Mouse (Mus musculus): ENCODE results near the gene Adamts1.

Adamts1 gene

DNA sequence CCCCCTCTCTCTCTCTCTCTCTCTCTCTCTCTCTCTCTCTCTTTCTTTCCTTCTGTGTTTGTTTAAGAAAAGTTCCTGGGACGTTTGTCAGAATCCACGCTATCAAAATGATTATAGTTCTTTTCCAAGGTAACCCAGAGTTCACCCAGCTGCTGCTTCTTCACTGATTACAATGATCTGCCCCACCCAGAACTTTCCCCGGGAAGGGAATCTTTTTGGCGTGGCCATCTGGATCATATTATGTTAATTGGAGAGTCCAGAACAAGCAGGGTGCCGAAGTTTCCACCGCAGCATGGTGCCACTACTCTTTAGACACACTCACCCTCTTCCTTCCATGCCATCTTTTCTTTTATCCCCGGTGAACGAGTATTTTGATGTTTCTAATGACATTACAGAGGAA lies 37.2 kb downstream of the Adamts1 start:
- DNase-seq (ENCODE audit: low read depth in 2 of 2, low spot score in 2 of 2) = no peak

DNA sequence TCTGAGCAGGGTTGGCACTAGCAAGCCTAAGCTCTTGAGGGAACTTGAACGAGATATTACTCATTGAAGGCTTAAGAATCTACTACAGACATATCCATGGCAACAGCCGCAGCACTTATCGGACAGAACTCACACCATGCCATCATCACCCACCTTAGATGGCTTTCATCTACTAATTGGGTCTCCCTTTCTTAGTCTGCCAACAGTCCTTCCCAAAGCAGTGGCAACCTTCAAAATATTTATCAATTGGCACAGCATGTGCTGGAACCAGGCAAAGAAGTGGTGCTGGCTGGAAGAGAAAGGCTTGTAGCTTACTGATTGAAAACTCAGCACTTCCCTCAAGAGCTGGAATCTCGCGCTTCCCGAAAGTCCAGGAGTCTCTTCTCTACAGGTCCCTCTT lies 37.7 kb downstream of the Adamts1 start:
- DNase-seq (ENCODE audit: low read depth in 2 of 2, low spot score in 2 of 2) = no peak

DNA sequence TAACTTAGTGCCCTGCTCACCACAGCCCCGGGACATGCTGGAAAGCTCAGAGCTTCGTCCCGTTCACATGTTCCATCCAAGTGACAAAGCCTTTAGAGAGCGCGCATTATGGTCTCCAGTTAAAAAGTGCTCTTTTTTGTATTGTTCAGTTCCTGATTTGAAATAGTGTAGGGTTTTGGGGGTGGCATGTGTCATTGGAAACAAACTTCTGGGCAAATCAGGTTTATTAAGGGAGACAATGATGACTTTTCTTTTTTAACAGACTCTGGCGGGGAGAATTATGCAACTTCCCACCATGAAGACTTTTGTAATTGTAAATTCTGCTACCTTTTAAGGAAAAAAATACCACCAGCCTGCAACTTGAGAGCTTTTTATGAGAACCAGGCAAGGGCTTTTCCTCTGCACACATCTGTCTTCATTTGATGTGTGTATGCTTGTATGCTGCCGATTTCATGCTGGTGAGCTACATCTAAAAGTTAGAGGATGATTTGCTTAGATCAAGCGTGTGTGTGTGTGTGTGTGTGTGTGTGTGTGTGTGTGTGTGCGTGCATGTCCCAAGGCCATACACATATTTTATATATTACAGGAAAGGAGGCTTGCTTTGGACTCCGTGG lies 40.8 kb downstream of the Adamts1 start:
- no peak for DNase-seq (ENCODE audit: low read depth in 2 of 2, low spot score in 2 of 2)

DNA sequence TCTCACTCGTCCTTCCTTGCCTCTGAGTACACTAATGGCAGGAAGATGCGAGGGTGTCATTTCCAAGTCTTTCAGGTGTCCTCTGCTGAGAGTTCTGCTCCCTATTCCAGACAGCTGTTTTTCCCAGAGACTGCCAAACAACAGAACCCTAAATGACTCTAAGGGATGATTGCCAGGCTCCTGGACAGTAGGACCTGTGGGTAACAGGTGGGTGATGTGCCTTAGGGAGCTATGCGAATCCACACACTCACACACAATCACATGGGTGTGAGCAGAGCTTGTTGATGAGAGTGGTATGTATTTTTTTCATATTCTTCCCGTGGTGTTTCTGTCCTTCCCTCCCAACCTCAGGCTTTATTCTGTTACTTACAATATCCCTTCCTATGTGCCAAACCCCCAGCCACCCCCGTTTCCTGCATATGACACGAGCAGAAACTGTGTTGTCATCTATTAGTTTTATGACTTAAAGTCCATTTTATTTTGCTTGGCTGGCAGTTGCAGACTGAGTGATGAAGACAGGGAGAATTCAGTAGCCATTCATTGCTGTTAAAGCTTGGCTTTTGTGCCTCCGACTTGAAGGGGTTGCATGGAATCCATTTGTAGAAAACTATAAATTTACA lies 41.8 kb downstream of the Adamts1 start:
- no peak for DNase-seq (ENCODE audit: low read depth in 2 of 2, low spot score in 2 of 2)

DNA sequence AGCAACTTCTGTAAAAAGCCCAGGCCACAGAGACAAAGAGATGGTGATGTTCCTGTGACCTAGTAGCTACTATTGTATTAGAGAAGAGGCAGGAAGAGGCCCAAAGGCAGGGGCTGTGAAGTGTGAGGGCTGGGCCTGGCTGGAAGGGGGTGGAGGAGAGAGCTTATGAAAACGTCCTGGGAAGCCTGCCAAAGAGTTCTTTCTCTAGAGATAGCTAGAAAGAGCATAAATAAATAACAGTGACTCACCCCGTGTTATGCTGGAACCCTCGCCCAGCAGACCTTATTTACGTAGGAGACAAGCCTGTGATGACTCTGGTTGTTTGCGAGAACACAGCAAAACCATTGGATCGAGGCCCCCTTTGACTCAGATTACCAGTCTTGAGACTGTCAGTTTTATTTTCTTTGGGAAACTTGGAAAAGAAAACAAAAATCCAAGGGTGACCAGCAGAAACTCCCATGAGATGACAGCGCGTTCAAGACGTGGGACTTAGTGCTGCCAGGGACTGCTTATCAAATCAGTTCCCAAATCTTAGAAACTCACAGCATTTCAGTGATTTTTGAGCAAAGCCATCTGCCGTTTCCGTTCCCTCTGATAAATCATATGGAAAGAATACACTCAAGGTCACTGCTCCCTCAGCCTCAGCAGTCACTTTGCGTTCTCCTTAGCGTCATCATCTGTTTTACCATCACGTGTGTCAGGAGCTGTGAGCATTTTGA lies 46.7 kb downstream of the Adamts1 start:
- no peak for DNase-seq (ENCODE audit: low read depth in 2 of 2, low spot score in 2 of 2)

DNA sequence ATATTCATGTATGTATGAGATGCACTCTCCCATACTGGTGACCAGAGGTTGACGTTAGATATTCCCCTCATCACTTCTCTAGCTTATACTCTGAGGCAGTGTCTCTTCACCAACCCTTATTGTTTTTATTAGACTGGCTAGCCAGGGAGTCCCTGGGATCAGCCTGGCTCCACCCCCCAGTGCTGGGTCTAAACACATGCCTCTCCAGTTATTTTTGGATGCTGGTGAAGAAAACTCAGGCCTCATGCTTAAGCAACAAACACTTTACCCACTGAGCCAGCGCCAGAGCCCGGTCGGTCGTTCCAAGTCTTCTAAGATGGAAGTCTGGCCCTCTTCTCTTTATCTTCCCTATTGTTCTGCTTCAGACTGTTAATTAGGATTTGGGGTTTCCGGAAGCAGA lies 53.6 kb downstream of the Adamts1 start:
- no peak for DNase-seq (ENCODE audit: low read depth in 2 of 2, low spot score in 2 of 2)

DNA sequence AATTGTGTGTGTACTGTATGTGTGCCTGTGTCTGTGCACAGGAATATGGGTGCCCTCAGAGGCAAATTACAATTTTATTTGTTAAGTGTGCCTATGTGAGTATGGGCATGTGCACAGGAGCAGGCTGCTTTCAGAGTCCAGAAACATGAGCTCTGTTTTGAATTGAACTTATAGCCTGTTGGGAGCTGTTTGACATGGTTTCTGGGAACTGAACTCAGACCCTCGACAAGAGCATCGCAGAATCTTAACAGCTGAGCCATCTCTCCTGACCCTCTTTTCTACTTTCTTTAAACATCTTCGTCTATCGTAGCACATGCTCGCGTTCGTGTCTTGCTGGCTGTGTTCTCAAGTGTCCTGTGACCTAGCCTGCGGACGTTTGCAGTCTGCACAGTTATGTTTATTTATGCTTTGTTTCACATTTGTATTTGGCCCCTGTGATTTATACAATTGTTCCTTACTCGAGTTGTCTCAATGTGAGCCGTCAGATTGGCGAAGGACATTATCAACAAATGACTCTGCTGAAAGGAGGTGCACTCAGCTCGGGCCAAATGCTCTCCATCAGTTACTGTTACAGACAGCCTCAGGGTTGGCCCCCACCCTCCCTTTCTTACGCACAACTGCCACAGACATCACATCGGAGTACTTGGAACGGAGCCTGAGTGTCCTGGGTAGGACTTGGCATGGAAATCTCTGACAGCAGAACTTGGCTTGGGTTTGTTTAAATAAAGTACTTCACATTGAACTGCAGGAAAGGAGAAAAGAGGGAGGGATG lies 55.1 kb downstream of the Adamts1 start:
- DNase-seq (ENCODE audit: low read depth in 2 of 2, low spot score in 2 of 2) = no peak

DNA sequence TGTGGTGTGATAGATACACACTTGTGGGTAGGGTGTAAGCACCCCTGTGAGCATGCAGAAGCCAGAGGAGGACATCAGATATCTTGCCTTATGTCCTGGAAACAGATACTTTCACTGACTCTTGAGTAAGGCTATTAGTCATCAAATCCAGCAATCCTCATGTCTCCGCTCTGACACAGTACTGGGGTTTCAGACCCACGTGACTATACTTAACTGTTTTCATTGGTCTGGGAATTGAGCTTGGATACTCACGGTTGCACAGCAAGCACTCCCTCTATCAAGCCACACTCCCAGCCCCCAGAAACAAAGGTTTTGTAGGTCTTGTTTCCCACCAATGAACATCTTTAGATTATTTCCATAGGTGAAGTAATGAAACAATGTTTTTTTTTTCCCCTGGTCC lies 56.5 kb downstream of the Adamts1 start:
- no peak for DNase-seq (ENCODE audit: low read depth in 2 of 2, low spot score in 2 of 2)
